Mouse (Mus musculus) C2C12 (cell line): Measurements from ENCODE around the gene Camta1. TPM values are rescaled to one million over a fixed set of nuclear protein-coding genes. Genes with fewer than 3 reads are reported as not detected.
A peak's percentile ranks its signal among the peaks of the same experiment; 100 is the strongest.

ENCODE experiments used
- H3K27me3 ChIP-seq: one replicate; pipeline ENCODE4 v1.6.1; 2011; ENCODE audit not compliant: control insufficient read depth, insufficient read depth, insufficient read length
- H3K36me3 ChIP-seq: one replicate; pipeline ENCODE4 v1.6.1; 2011; ENCODE audit not compliant: control insufficient read depth, insufficient read depth
- H3K4me3 ChIP-seq: one replicate; pipeline ENCODE4 v1.5.1; 2011; ENCODE audit warnings: mild to moderate bottlenecking, control low read depth; ENCODE audit not compliant: poor library complexity, insufficient read depth, severe bottlenecking
- H3K79me2 ChIP-seq: one replicate; pipeline ENCODE4 v1.6.1; 2011; ENCODE audit not compliant: control insufficient read depth, insufficient read depth
- H3K79me3 ChIP-seq: one replicate; pipeline ENCODE4 v1.6.1; 2011; ENCODE audit warnings: low read depth, control low read depth
- H3ac ChIP-seq: one replicate; pipeline ENCODE3; 2011; ENCODE audit warnings: low read depth; ENCODE audit not compliant: control insufficient read depth, insufficient read length
- CEBPB ChIP-seq: IDR thresholded peaks from one replicate; pipeline ENCODE4 v1.6.1; 2011; ENCODE audit warnings: low read depth, mild to moderate bottlenecking, control low read depth, moderate library complexity
- CTCF ChIP-seq: IDR thresholded peaks from one replicate; pipeline ENCODE4 v1.5.1; 2011; ENCODE audit not compliant: control insufficient read depth, insufficient read depth, insufficient read length
- FOSL1 ChIP-seq: IDR thresholded peaks from one replicate; pipeline ENCODE4 v1.8.0; 2011; ENCODE audit warnings: mild to moderate bottlenecking, low read length; ENCODE audit not compliant: poor library complexity, insufficient read depth, severe bottlenecking
- MAX ChIP-seq: IDR thresholded peaks from one replicate; pipeline ENCODE4 v1.6.1; 2011; ENCODE audit warnings: mild to moderate bottlenecking, control low read depth
- MYOD1 ChIP-seq: IDR thresholded peaks from one replicate; pipeline ENCODE4 v1.6.1; 2011; ENCODE audit warnings: low read depth; ENCODE audit not compliant: control insufficient read depth, insufficient read length
- MYOG ChIP-seq: IDR thresholded peaks from one replicate; pipeline ENCODE4 v1.6.1; 2011; ENCODE audit not compliant: control insufficient read depth, insufficient read length; ENCODE audit errors: extremely low read depth
- USF1 ChIP-seq: IDR thresholded peaks from one replicate; pipeline ENCODE4 v1.6.1; 2011; ENCODE audit warnings: low read depth, mild to moderate bottlenecking, control low read depth, moderate library complexity
- polyA plus RNA-seq: library from polyadenylated mRNA; unstranded; fragments of >200 nt; fragmentation: generic; extraction: Trizol; gene quantifications from one replicate; pipeline ENCODE4 v1.2.1, GENCODE M21; 2012; ENCODE audit warnings: missing spikeins

The Camta1 gene
- polyA plus RNA-seq, 1 experiment = 21.7 TPM

GRCm38 (mm10) chr4:151637348-151637747, 224.3 kb downstream of the Camta1 start:
- Histone ChIP-seq H3K27me3 (peaks cover 3% of the 10 kb centered on the region), H3ac (no peak overlapping the region), H3K79me3 (no peaks in the 10 kb centered on the region), H3K4me3 (no peak overlapping the region), H3K36me3 (no peaks in the 10 kb centered on the region), H3K79me2 (no peaks in the 10 kb centered on the region)
- TF ChIP-seq CTCF = no peak

- Histone ChIP-seq H3K36me3 (no peaks in the 10 kb centered on the region), H3K4me3 (no peak overlapping the region), H3K79me2 (no peaks in the 10 kb centered on the region), H3K27me3 (peaks cover 3% of the 10 kb centered on the region), H3ac (no peak overlapping the region), H3K79me3 (no peaks in the 10 kb centered on the region)
- TF ChIP-seq USF1 (peak; percentile 4), CEBPB (no peak), MYOD1 (peak; percentile 74), FOSL1 (peak; percentile 35)
These were observed 226.9 kb downstream of the Camta1 start for GRCm38 (mm10) chr4:151634771-151635170.

- no peaks in the 10 kb centered on the region for H3K27me3 ChIP-seq
- TF ChIP-seq CEBPB (no peak), USF1 (no peak), FOSL1 (no peak), MYOD1 (no peak), MYOG (no peak), CTCF (no peak), MAX (no peak)
- H3K79me3 ChIP-seq = no peaks in the 10 kb centered on the region
- H3K4me3 ChIP-seq = no peak overlapping the region
- H3ac ChIP-seq = no peak overlapping the region
- no peaks in the 10 kb centered on the region for H3K79me2 ChIP-seq
- no peaks in the 10 kb centered on the region for H3K36me3 ChIP-seq
These were observed 227.9 kb downstream of the Camta1 start for GRCm38 (mm10) chr4:151633795-151634194.

GRCm38 (mm10) chr4:151632321-151632720, 229.4 kb downstream of the Camta1 start:
- Histone ChIP-seq H3K4me3 (no peak overlapping the region), H3ac (no peak overlapping the region), H3K27me3 (no peaks in the 10 kb centered on the region), H3K79me3 (no peaks in the 10 kb centered on the region), H3K79me2 (no peaks in the 10 kb centered on the region), H3K36me3 (no peaks in the 10 kb centered on the region)
- TF ChIP-seq CTCF (no peak), CEBPB (no peak), USF1 (no peak), MYOG (no peak), MYOD1 (no peak), MAX (no peak), FOSL1 (no peak)

GRCm38 (mm10) chr4:151630664-151631063, 231.0 kb downstream of the Camta1 start:
- Histone ChIP-seq H3K4me3 (no peak overlapping the region), H3K79me3 (no peaks in the 10 kb centered on the region), H3ac (no peak overlapping the region), H3K36me3 (no peaks in the 10 kb centered on the region), H3K27me3 (no peaks in the 10 kb centered on the region), H3K79me2 (no peaks in the 10 kb centered on the region)
- TF ChIP-seq MYOD1 (no peak), CTCF (no peak), CEBPB (no peak), MAX (no peak), FOSL1 (no peak), MYOG (no peak), USF1 (no peak)

- H3K79me2 ChIP-seq = no peaks in the 10 kb centered on the region
- H3K4me3 ChIP-seq = no peak overlapping the region
- H3K27me3 ChIP-seq = no peaks in the 10 kb centered on the region
- no peak for TF ChIP-seq CTCF
- TF ChIP-seq USF1 = no peak
- no peak for TF ChIP-seq FOSL1
- TF ChIP-seq MYOD1 = no peak
- no peak for TF ChIP-seq MYOG
- TF ChIP-seq MAX = no peak
- no peak for TF ChIP-seq CEBPB
- no peaks in the 10 kb centered on the region for H3K79me3 ChIP-seq
- no peaks in the 10 kb centered on the region for H3K36me3 ChIP-seq
- H3ac ChIP-seq = no peak overlapping the region
These were observed 231.4 kb downstream of the Camta1 start for GRCm38 (mm10) chr4:151630231-151630630.
